Mouse (Mus musculus): ENCODE measurements around the gene Olfr818. TPM values are rescaled to one million over a fixed set of nuclear protein-coding genes. Genes with fewer than 3 reads are reported as not detected.
"Not testable (repeated sequence)": the region's sequence is repeated elsewhere in the genome, so short reads cannot be mapped to it uniquely, and the experiment has no call there.

Gene Olfr818
- not detected for total RNA-seq (2021)
- long read RNA-seq, experiment 1 = 0 reads
- long read RNA-seq, experiment 2 = 0 reads

DNA sequence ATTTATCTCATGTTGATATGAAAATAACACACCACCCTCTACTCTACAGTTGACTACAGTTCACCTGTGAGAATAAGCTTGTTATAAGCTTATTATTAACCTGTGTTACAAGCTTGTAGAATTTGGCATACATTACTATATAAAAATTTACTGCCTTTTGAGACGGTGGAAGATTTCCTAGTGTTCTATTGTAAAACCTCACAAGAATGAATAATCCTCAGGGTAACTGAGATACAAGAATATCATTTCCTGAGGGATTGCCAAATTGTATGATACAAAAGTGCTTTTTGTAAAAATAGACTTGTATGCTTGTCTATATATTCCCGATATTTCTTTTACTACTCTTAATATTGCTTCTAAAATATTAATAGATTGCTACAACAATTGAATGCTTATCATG is at the start of gene Olfr818:
Gene Olfr818, minus strand, starts transcription at position 101 of the 400 bp plus-strand sequence.
- DNase-seq = no peak
- intact Hi-C loops (cut with DNase I; ENCODE audit: low total_unique reads) = no loop called here

DNA sequence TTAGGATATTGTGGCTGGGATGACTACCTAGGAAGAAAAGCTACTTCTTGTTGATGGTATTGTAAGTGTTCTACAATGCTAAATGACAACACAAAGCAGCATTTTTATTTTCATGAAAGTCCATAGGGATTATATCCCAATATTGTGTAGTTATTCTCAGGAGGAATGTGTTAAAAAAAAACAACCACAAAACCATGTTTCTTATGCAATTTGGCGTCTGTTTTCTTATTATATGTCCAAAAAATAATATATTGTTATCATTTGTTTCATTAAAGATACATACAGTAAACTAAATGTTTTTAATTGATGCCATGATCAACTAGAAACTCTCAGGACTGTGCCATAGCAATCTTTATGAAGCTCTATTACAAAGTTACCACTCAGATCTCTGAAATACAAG is 36.1 kb upstream of the Olfr818 start, which contains the start of gene Gm10310:
Gene Gm10310, minus strand, starts transcription at position 101 of the 400 bp plus-strand sequence.
- DNase-seq; intact Hi-C loops (cut with DNase I; ENCODE audit: low total_unique reads): not testable (repeated sequence)

DNA sequence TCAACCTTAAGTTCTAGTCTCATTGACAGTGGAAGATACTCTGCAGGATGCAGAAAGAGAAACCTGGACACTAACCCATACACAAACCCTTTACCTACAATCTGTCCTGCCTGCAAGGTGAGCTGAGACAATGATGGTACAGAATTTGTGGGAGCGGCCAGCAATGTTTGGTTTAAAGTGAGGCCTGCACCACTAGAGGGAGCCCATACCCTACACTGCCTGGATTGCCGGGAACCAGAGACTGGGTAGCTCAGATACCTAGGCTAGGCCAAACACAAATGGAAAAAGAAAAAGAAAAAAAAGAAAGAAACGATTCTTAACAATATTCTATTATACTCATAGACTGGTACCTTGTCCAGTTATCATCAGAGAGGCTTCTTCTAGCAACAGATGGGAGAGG is 33.0 kb upstream of the Olfr818 start:
- intact Hi-C loops (cut with DNase I; ENCODE audit: low total_unique reads); DNase-seq: not testable (repeated sequence)

DNA sequence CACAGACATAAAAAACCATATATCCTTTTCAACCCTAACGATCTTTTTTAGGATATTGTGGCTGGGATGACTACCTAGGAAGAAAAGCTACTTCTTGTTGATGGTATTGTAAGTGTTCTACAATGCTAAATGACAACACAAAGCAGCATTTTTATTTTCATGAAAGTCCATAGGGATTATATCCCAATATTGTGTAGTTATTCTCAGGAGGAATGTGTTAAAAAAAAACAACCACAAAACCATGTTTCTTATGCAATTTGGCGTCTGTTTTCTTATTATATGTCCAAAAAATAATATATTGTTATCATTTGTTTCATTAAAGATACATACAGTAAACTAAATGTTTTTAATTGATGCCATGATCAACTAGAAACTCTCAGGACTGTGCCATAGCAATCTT is 27.1 kb upstream of the Olfr818 start, which contains the start of gene Olfr247:
Gene Olfr247, minus strand, starts transcription at position 101 of the 400 bp plus-strand sequence.
- DNase-seq; intact Hi-C loops (cut with DNase I; ENCODE audit: low total_unique reads): not testable (repeated sequence)

DNA sequence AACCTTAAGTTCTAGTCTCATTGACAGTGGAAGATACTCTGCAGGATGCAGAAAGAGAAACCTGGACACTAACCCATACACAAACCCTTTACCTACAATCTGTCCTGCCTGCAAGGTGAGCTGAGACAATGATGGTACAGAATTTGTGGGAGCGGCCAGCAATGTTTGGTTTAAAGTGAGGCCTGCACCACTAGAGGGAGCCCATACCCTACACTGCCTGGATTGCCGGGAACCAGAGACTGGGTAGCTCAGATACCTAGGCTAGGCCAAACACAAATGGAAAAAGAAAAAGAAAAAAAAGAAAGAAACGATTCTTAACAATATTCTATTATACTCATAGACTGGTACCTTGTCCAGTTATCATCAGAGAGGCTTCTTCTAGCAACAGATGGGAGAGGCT is 24.1 kb upstream of the Olfr818 start:
- DNase-seq; intact Hi-C loops (cut with DNase I; ENCODE audit: low total_unique reads): not testable (repeated sequence)

GRCm38 (mm10) chr10:129967166-129967565 is 18.3 kb upstream of the Olfr818 start, which contains the start of gene Olfr819:
Gene Olfr819, minus strand, starts transcription at chr10:129967266.
- intact Hi-C loops (cut with DNase I; ENCODE audit: low total_unique reads); DNase-seq: not testable (repeated sequence)

DNA sequence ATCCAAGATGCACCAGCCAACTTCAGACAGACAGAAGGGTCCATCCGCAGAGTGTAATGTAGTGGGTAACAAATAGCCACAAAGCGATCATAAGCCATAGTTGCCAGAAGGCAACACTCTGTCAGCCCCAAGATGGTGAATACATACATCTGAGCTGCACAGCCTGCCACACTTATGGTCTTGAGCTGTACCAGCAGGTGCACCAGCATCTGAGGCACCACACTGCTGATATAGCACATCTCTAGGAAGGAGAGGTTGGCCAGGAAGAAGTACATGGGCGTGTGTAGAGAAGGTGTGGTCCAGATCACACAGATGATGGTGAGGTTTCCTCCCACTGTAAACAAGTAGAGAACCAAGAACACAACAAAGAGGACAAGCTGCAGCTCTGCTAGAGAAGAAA is 17.3 kb upstream of the Olfr818 start:
- intact Hi-C loops (cut with DNase I; ENCODE audit: low total_unique reads); DNase-seq: not testable (repeated sequence)

DNA sequence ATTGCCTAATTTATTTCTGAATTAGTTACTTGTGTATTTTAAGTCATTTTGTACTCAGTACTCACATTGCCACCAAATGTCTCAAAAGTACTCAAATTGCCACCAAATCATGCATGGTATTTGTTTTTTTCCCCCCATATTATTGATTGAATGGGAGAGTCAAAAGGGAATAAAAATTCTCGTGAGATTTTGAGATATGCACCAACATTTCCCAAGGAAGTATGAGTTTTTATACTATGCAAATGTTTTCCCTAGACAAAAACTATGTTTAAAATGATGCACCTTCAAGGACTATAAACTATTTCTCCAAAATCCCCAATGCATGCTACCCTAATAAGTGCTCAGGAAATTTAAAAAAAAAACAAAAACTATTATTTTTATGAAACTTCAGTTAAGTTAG is 33.4 kb downstream of the Olfr818 start, which contains the start of gene Olfr816:
Gene Olfr816, minus strand, starts transcription at position 101 of the 400 bp plus-strand sequence.
- no peak for DNase-seq
- intact Hi-C loops (cut with DNase I; ENCODE audit: low total_unique reads) = no loop called here

DNA sequence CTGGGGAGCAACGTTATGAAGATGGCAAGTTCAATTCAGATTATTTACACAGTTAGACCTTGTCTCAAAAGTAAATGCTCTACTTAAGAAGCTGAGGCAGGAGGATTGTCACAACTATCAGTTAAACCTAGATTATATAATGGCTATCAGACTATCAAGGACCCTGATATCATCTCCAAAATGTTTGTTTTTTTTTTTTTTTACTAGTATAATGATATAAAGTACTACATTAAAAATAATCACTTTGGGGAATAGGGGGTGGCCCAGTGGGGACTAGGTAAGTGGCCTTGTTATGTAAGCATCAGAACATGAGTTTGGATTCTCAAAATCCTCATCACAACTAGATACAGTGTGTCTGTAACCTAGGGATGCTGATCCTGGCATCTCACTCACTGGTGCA is 43.1 kb downstream of the Olfr818 start, which contains the start of gene Olfr815:
Gene Olfr815, minus strand, starts transcription at position 101 of the 400 bp plus-strand sequence.
- intact Hi-C loops (cut with DNase I; ENCODE audit: low total_unique reads); DNase-seq: not testable (repeated sequence)

Other genes with a start within 250 kb of the Olfr818 start
- not detected for gene Olfr804, start 245.9 kb downstream of the Olfr818 start, total RNA-seq (2021)
- gene Olfr805, start 219.7 kb downstream of the Olfr818 start, total RNA-seq (2021) = not detected
- not detected for gene Olfr806, start 207.2 kb downstream of the Olfr818 start, total RNA-seq (2021)
- gene Olfr807, start 191.3 kb downstream of the Olfr818 start, total RNA-seq (2021) = not detected
- gene Olfr808, start 183.6 kb downstream of the Olfr818 start, total RNA-seq (2021) = not detected
- gene Olfr809, start 174.5 kb downstream of the Olfr818 start, total RNA-seq (2021) = not detected
- gene Olfr810, start 154.2 kb downstream of the Olfr818 start, total RNA-seq (2021) = not detected
- gene Olfr811, start 144.7 kb downstream of the Olfr818 start, total RNA-seq (2021) = not detected
- gene Olfr812, start 103.0 kb downstream of the Olfr818 start, total RNA-seq (2021) = not detected
- not detected for gene Olfr813, start 93.7 kb downstream of the Olfr818 start, total RNA-seq (2021)
- gene Olfr814, start 69.2 kb downstream of the Olfr818 start, total RNA-seq (2021) = not detected
- not detected for gene Olfr815, start 43.2 kb downstream of the Olfr818 start, total RNA-seq (2021)
- gene Olfr816, start 33.5 kb downstream of the Olfr818 start, total RNA-seq (2021) = not detected
- gene Olfr819, start 18.2 kb upstream of the Olfr818 start, total RNA-seq (2021) = not detected
- not detected for gene Olfr247, start 27.0 kb upstream of the Olfr818 start, total RNA-seq (2021)
- not detected for gene Gm10310, start 36.0 kb upstream of the Olfr818 start, total RNA-seq (2021)
- not detected for gene Olfr820, start 63.5 kb upstream of the Olfr818 start, total RNA-seq (2021)
- gene Olfr821, start 81.2 kb upstream of the Olfr818 start, total RNA-seq (2021) = not detected
- not detected for gene Olfr822, start 122.1 kb upstream of the Olfr818 start, total RNA-seq (2021)
- not detected for gene Olfr823, start 166.3 kb upstream of the Olfr818 start, total RNA-seq (2021)
- not detected for gene Olfr824, start 180.9 kb upstream of the Olfr818 start, total RNA-seq (2021)
- gene Olfr825, start 217.7 kb upstream of the Olfr818 start, total RNA-seq (2021) = not detected
- not detected for gene Olfr826, start 235.1 kb upstream of the Olfr818 start, total RNA-seq (2021)